Mouse (Mus musculus) megakaryocyte, embryonic 14.5 days (primary cell): ENCODE measurements at regions not wholly inside any gene's neighbourhood (a gene's known extent, or its start where the extent isn't known, plus 50 kb on each side); places are given as distances from the start of the nearest gene placed in this dataset.

Experiments used
- FLI1 ChIP-seq: IDR thresholded peaks from 2 replicates; pipeline ENCODE4 v1.6.1; 2012; ENCODE audit warnings: low read length, inconsistent platforms, mixed read lengths
- GATA1 ChIP-seq: IDR thresholded peaks from 3 replicates; pipeline ENCODE4 v1.6.1; 2012; ENCODE audit warnings: mixed read lengths, low read length, inconsistent platforms, borderline replicate concordance

- TF ChIP-seq GATA1 = no peak
- no peak for TF ChIP-seq FLI1
These were observed 216.4 kb downstream of the Srbd1 start for GRCm38 (mm10) chr17:85928543-85928942.
